Mouse (Mus musculus) kidney, postnatal 36 days (tissue): ENCODE measurements around the gene Cyb561d2.

ENCODE experiments used
- DNase-seq, 2 experiments: peaks; one replicate each; pipeline ENCODE4 v3.0.0; 2021 to 2022; ENCODE audit warnings: mixed read lengths in 2 of 2

Gene Cyb561d2

DNA sequence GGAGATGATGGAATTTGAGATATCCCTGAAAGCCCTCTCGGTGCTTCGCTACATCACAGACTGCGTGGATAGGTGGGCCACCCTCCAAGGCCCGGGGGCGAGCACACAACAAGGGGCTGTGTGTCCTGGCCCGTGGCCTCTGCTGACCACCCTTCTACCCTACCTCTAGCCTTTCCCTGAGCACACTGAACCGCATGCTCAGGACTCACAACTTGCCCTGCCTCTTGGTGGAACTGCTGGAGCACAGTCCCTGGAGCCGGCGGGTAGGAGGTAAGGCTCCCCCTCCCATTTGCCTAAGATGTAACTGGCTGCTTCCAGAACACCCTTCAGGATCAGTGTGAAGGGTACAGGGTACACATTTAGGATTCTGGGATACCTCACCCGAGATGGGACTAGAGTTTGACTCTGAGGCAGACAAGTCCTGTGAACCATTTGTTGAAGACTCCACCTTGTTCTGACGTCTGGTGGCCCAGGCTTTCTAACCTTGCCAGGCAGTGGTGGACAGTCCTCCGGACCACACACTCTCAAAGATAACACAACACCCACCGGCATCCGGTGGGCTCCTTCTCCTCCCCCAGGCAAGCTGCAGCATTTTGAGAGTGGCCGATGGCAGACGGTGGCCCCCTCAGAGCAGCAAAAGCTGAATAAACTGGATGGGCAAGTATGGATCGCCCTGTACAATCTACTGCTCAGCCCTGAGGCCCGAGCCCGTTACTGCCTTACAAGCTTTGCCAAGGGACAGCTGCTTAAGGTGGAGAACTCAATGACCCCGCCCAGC is 7.5 kb upstream of the Cyb561d2 start:
- DNase-seq: no peak

DNA sequence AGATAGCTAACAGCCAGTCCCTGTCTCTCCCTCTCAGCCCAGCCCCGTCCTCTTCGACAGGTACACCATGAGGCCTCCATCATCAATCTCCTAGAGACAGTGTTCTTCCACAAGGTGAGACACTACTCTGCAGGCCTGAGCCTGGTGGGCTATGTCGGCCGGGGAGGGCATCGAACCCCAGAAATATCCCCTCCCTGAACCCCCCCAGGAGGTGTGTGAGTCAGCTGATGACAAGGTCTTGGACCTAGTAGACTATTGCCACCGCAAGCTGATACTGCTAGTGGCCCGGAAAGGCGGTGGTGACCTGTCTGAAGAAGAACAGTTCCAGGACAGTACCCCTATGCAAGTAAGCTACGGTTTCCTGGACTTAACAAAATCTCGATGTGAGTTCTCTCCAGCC is 6.8 kb upstream of the Cyb561d2 start:
- no peak for DNase-seq

DNA sequence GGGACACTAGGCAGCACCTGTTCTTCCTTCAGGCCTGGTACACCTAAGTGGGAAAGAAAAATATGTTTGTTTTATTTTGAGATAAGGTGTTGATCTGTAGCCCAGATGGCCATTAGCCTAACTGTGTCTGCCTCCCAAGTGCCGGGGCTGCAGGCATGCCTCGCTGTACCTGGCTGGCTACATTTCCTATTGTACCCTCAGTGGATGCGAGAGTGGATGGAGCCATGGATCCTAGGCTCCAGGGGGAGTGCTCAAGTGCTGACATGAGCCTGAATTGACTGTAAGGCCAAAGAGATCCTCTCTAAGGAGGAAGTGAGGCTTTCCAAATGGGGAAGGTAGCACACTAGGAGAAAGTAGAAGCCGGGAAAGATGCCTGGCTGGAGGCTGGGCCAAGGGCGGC is 6.0 kb upstream of the Cyb561d2 start:
- no peak for DNase-seq

DNA sequence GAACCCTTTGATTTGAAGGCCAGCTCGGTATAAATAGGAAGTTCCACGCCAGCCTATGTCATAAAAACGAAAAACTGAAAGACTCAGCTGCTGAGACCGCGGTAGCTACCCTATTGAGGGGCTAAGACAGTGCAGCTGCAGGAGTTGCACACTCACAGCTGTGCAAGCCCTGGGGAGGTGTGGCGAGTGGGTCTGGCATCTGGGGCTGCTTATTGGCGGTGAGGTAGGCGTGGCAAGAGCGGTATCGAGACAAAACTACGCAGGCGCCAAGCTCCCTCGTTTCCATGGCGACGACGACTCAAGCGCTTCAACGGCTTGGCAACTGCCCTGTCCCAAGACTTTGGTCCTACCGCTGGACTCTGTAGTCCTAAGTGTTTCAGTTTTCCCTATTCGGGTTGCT is 5.0 kb upstream of the Cyb561d2 start, which contains the start of gene Zmynd10:
TSS of gene Zmynd10 (plus strand) at position 273 of the 400 bp plus-strand sequence.
- peak; percentile 97 for DNase-seq

DNA sequence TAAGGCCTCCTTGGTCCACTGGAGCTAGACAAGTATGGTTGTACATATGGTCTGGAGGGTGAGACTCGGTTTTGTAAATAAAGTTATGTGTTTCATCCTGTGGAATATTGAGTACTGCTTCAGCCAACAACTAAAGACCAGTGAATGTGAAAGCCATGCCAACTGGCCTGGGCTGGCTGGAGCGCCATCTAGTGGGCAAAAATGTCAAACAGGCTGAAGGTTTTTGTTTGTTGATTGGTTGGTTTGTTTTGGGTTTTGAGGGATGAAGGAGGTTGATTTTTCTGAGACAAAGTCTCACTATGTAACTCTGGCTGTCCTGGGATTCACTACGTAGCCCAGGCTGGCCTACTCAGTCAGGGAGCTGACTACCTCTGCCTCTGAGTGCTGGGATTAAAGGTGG is 3.6 kb upstream of the Cyb561d2 start:
- DNase-seq: peak; percentile 72 to 91

- no peak for DNase-seq
Measured at GRCm38 (mm10) chr9:107545199-107545598, 3.2 kb upstream of the Cyb561d2 start.

DNA sequence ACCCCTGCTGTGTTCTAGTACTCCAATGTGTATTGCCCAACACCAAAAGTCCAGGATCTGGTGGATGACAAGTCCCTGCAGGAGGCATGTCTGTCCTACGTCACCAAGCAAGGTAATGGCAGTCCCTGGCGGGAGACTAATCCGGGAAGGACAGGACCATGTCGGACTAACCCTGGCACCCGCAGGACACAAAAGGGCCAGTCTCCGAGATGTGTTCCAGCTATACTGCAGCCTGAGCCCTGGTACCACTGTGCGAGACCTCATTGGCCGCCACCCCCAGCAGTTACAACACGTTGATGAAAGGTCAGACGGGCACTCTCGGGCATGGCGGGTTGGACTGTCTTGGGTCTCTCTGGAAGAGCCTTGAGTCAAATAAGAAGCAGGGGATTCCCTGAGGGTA is 2.7 kb upstream of the Cyb561d2 start:
- no peak for DNase-seq

DNA sequence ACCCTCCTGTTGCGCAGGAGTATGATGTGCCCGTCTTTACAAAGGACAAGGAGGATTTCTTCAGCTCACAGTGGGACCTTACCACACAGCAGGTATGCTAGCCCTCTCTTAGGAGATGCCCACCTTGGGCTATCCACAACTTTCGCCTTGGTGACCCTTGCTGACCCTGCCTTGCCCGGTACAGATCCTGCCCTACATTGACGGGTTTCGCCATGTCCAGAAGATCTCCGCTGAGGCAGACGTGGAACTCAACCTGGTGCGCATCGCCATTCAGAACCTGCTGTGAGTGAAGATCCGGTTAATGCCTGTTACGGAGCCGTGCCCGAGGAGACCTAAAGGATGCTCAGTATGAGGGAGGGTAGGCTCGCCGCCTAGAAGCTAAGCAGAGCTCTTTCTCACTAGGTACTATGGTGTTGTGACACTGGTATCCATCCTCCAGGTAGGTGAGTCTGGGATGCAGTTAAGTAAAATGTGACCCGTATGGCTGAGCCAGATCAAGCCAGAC is 2.3 kb upstream of the Cyb561d2 start:
- no peak for DNase-seq

DNA sequence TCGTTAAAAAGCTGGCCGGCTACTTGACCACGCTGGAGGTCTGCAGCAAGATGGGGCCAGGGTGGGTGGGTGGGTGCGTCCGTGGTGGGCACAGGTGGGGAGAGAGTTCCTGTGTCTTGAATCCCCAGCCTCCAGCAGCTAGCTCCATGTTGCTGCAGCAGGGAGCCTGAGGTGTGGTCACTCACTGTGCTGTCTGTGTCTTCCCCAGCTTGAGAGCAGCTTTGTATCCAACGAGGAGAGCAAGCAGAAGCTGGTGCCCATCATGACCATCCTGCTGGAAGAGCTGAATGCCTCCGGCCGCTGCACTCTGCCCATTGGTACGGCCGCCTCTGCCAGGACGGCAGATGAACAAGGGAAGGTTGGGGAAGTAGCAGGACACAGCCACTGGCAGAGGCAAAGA is 1.3 kb upstream of the Cyb561d2 start:
- no peak for DNase-seq

- no peak for DNase-seq
Measured at GRCm38 (mm10) chr9:107542721-107543120, 728 bp upstream of the Cyb561d2 start.

DNA sequence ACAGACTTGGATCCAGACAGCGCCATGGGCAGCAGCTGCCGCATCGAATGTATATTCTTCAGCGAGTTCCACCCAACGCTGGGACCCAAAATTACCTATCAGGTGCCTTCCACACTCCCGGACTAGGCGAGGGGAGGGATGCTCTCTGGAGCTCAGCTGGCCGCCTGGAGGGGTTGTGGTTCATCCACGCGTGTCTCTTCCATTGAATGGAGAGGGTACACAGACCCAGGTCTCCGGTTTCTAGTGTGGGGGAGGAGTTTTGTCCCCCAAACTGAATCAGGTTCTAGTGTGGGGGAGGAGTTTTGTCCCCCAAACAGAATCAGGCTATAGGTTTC is 326 bp upstream of the Cyb561d2 start:
- DNase-seq: no peak

DNA sequence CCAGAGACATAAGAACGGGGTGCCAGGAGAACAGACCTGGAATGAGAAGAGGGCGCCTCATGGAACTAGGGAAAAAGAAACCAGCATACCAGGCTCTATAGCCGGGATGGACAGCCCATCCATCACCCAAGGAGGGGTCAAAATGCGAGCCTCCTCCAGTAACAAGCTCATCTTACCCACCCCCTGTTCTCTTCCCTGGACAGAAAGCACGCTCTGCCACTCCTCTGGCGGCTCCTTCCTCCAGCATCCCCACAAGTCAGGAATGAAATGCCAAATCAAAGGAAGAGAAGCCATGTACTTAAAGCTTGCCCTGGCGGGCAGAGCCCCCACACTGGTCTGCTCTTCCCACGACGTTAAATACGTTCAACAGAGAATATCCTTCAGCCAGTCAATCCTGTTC is 988 bp downstream of the Cyb561d2 start:
- no peak for DNase-seq

DNA sequence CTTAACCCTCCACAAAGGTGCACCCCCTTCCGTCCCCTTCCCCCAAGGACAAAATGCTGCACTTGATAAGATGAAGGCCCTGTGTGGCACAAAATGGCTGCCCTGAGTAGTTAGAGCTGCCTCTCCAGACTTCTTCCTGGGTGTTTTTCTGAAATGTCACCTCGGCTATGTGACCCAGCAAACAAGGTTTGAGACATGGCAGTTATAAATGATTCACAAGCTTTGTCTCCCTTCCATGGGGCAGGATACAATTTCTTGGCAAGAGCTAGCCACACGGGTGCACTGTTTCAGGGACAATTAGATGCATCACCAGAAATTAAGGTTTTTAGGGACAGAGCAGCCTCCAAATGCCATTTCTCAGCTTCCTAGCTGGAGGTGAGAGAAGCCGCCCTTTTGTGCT is 1.6 kb downstream of the Cyb561d2 start:
- no peak for DNase-seq

DNA sequence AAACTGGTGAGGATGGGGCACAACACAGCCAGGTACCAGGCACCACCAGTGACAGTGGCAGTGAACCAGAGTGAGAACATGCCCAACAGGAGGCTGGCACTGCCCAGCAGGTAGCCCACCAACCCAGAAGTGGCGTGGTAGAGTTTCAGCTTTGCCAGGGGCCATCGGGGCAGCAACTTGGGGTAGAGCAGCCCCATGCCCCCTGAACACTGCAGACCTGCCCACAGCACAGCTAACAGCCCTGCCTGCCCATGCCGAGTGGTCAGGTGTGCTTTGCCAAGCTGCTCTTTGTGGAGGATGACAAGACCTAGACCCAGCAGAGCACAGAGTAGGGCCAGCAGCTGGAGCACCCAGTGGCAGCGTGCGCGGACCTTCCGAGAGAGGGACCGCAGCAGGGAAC is 2.1 kb downstream of the Cyb561d2 start:
- no peak for DNase-seq

DNA sequence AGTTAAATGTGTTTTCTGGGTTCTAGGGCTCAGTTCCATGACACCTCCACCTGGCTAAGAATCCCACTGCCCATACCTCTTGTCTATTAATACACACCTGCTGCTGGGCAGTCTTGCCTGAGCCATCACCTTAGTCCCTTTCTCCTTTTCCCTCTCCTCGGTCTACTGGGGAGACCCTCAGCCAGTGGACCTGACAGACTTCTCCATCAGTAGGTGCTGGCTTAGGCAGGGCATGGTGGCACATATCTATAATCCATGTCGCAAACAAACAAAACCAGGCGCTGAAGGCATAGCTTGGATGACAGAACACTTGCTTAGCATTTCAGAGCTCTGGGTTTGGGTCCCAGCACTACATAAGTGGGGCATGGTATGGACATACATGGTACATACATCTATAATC is 3.3 kb downstream of the Cyb561d2 start:
- no peak for DNase-seq

GRCm38 (mm10) chr9:107538231-107538630 is 3.8 kb downstream of the Cyb561d2 start:
- DNase-seq: no peak

DNA sequence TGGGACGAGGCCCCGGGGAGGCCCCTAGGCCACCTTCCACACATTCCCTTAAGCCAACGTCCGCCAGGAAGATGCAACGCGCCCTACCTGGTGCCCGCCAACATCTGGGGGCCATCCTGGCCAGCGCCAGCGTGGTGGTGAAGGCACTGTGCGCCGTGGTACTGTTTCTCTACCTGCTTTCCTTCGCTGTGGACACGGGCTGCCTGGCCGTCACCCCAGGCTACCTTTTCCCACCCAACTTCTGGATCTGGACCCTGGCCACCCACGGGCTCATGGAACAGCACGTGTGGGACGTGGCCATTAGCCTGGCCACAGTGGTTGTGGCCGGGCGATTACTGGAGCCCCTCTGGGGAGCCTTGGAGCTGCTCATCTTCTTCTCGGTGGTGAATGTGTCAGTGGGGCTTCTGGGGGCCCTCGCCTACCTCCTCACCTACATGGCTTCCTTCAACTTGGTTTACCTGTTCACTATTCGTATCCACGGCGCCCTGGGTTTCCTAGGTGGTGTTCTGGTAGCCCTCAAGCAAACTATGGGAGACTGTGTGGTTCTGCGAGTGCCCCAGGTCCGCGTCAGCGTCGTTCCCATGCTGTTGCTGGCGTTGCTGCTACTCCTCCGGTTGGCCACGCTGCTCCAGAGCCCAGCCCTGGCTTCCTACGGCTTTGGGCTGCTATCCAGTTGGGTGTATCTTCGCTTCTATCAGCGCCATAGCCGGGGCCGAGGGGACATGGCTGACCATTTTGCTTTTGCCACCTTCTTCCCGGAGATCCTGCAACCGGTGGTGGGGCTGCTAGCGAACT is 7.4 kb downstream of the Cyb561d2 start:
- peak in 1 of 2 experiments; percentile 49 for DNase-seq

GRCm38 (mm10) chr9:107533791-107534407 is 8.1 kb downstream of the Cyb561d2 start, which contains the start of gene Tmem115:
Tmem115 (plus strand) TSS chr9:107533945.
- DNase-seq: peak; percentile 92 to 98

GRCm38 (mm10) chr9:107526198-107527026 is 15.6 kb downstream of the Cyb561d2 start:
- peak; percentile 77 to 87 for DNase-seq

- DNase-seq: no peak
Measured at GRCm38 (mm10) chr9:107522400-107522711, 19.6 kb downstream of the Cyb561d2 start.

- no peak for DNase-seq
Measured at GRCm38 (mm10) chr9:107521711-107522399, 20.1 kb downstream of the Cyb561d2 start.

GRCm38 (mm10) chr9:107521190-107521589 is 20.8 kb downstream of the Cyb561d2 start:
- DNase-seq: no peak
